ENCODE assay signal across 10 mouse cellular contexts in the genomic region with DNA sequence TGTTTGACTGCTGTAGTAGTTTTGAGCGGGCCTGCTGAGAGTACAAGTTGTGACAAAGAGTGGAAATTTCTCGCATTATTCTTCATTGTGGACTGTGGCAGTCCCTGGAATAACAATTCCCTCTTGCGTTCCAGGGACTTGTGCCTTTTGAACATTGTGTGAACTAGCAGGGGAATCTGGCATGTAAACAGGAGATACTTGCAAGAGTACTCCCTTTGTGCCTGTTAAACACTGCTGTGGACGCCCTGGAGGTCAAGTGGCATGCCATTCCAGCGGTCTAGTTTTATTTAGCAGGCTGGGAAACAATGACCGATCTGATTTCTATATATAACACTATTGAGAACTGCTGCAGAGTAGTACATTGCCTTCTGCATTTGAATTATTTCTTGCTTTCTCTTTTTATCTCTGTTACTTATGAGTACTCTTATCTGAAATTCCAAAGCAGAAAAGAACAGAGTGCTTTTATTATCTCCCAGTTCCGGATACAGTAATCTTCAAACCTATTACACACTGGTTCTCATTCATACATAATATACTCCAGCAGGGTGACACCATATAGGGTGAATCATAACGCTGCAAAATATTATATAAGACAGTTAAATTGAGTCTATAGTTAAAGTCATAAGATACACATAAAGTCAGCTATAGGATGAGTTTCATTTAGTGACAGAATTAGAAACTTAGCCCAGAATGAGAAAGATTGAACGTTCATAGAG. TPM values are rescaled to one million over a fixed set of nuclear protein-coding genes. Genes with fewer than 3 reads are reported as not detected.
DNase-seq lines count a peak whose midpoint lies in the region; ATAC-seq and TF ChIP-seq lines count a peak whose summit lies in the region.
"Had no signal": no experiment of that assay in that cellular context is flagged by ENCODE, and none has a peak within 500 bp of the region (broad histone marks: within the 10 kb centered on the region; RNA-seq: fewer than 3 reads in every experiment).

A gene (minus strand): TSS at position 350 of the 716 bp plus-strand sequence.

- 29% methylated on average over 9 of the region's 9 CpGs for WGBS in hindbrain, embryonic 10.5 days
- 26% methylated on average over 9 of the region's 9 CpGs for WGBS in hindbrain, embryonic 16.5 days
- 9% methylated on average over 9 of the region's 9 CpGs for WGBS in heart, adult 2 months
- 24% methylated on average over 9 of the region's 9 CpGs for WGBS in hindbrain, embryonic 15.5 days
- WGBS in midbrain, embryonic 15.5 days = 28% methylated on average over 9 of the region's 9 CpGs
- 48% methylated on average over 9 of the region's 9 CpGs for WGBS in kidney, embryonic 15.5 days

- no peak within 1 kb of the TSS for H3K4me3 ChIP-seq in hindbrain, embryonic 10.5 days
- H3K4me3 ChIP-seq in hindbrain, embryonic 16.5 days (ENCODE audit: low read length) = no peak within 1 kb of the TSS
- H3K4me3 ChIP-seq in heart, adult 2 months = peak within 1 kb of the TSS; percentile 46
- no peak within 1 kb of the TSS for H3K4me3 ChIP-seq in hindbrain, embryonic 15.5 days
- H3K4me3 ChIP-seq in midbrain, embryonic 15.5 days = no peak within 1 kb of the TSS
- no peak within 1 kb of the TSS for H3K4me3 ChIP-seq in kidney, embryonic 15.5 days (replicated peaks)
- H3K4me3 ChIP-seq: megakaryocyte, embryonic 14.5 days had no signal

- no peaks in the 10 kb centered on the region for H3K27me3 ChIP-seq in hindbrain, embryonic 10.5 days (ENCODE audit: insufficient read depth, poor library complexity, severe bottlenecking)
- no peaks in the 10 kb centered on the region for H3K27me3 ChIP-seq in hindbrain, embryonic 16.5 days (replicated peaks; ENCODE audit: control insufficient read depth, insufficient read depth, low read length)
- no peaks in the 10 kb centered on the region for H3K27me3 ChIP-seq in heart, adult 2 months (ENCODE audit: control insufficient read depth, insufficient read depth, low read length)
- no peaks in the 10 kb centered on the region for H3K27me3 ChIP-seq in hindbrain, embryonic 15.5 days
- no peaks in the 10 kb centered on the region for H3K27me3 ChIP-seq in midbrain, embryonic 15.5 days (replicated peaks)
- H3K27me3 ChIP-seq in kidney, embryonic 15.5 days = no peaks in the 10 kb centered on the region
- H3K27me3 ChIP-seq: megakaryocyte, embryonic 14.5 days had no signal

- peak; percentile 33 for DNase-seq in hindbrain, embryonic 10.5 days (ENCODE audit: low spot score)
- DNase-seq in heart, adult 2 months = peak; percentile 23 to 61
- no peak for DNase-seq in urinary bladder, postnatal 25 days (ENCODE audit: low spot score)
- no peak for DNase-seq in cerebellum, adult 8-10 months

- no peak for TF ChIP-seq EP300 in heart, adult 2 months (IDR thresholded peaks at IDR 0.05; ENCODE audit: insufficient read depth, low read depth, low read length)

- no peak within 1 kb of the TSS for H3K27ac ChIP-seq in hindbrain, embryonic 10.5 days
- H3K27ac ChIP-seq in hindbrain, embryonic 16.5 days (ENCODE audit: low read depth, low read length) = no peak within 1 kb of the TSS
- H3K27ac ChIP-seq in heart, adult 2 months = peak within 1 kb of the TSS; percentile 81
- H3K27ac ChIP-seq in hindbrain, embryonic 15.5 days (replicated peaks) = no peak within 1 kb of the TSS
- H3K27ac ChIP-seq in midbrain, embryonic 15.5 days = no peak within 1 kb of the TSS
- no peak within 1 kb of the TSS for H3K27ac ChIP-seq in kidney, embryonic 15.5 days

- no peak within 1 kb of the TSS for H3K4me2 ChIP-seq in hindbrain, embryonic 16.5 days (ENCODE audit: low read length)
- peak within 1 kb of the TSS; percentile 15; the same call in 1 of the 2 replicates for H3K4me2 ChIP-seq in hindbrain, embryonic 15.5 days
- 0 out of 2 replicates have a peak within 1 kb of the TSS, but pooled peaks have one; percentile 20 for H3K4me2 ChIP-seq in midbrain, embryonic 15.5 days
- no peak within 1 kb of the TSS for H3K4me2 ChIP-seq in kidney, embryonic 15.5 days

- H3K9me3 ChIP-seq in hindbrain, embryonic 10.5 days = no peaks in the 10 kb centered on the region
- H3K9me3 ChIP-seq in hindbrain, embryonic 16.5 days (ENCODE audit: control insufficient read depth, low read length) = no peaks in the 10 kb centered on the region
- H3K9me3 ChIP-seq in hindbrain, embryonic 15.5 days = no peaks in the 10 kb centered on the region
- no peaks in the 10 kb centered on the region for H3K9me3 ChIP-seq in midbrain, embryonic 15.5 days
- H3K9me3 ChIP-seq in kidney, embryonic 15.5 days (replicated peaks) = no peaks in the 10 kb centered on the region
- H3K9me3 ChIP-seq: megakaryocyte, embryonic 14.5 days had no signal

- H3K36me3 ChIP-seq in hindbrain, embryonic 10.5 days = no peaks in the 10 kb centered on the region
- H3K36me3 ChIP-seq in hindbrain, embryonic 16.5 days (ENCODE audit: control insufficient read depth, insufficient read depth, low read length) = no peaks in the 10 kb centered on the region
- H3K36me3 ChIP-seq in heart, adult 2 months (ENCODE audit: control insufficient read depth, insufficient read depth, low read length) = no peaks in the 10 kb centered on the region; the same call in 1 of the 2 replicates
- no peaks in the 10 kb centered on the region for H3K36me3 ChIP-seq in hindbrain, embryonic 15.5 days
- no peaks in the 10 kb centered on the region for H3K36me3 ChIP-seq in midbrain, embryonic 15.5 days (replicated peaks)
- no peaks in the 10 kb centered on the region for H3K36me3 ChIP-seq in kidney, embryonic 15.5 days

- no peak for ATAC-seq in hindbrain, embryonic 16.5 days
- no peak for ATAC-seq in hindbrain, embryonic 15.5 days (ENCODE audit: low FRiP score, low read depth)
- no peak for ATAC-seq in midbrain, embryonic 15.5 days (replicated peaks)
- no peak for ATAC-seq in kidney, embryonic 15.5 days (replicated peaks; ENCODE audit: low FRiP score)
- ATAC-seq: intestine, embryonic 16.5 days had no signal

- peaks cover 9% of the 10 kb centered on the region for H3K4me1 ChIP-seq in hindbrain, embryonic 10.5 days (replicated peaks)
- H3K4me1 ChIP-seq in hindbrain, embryonic 16.5 days (ENCODE audit: control insufficient read depth, insufficient read depth, low read depth, low read length) = peaks cover 3% of the 10 kb centered on the region; the same call in 1 of the 2 replicates
- H3K4me1 ChIP-seq in heart, adult 2 months (ENCODE audit: control insufficient read depth, insufficient read depth, low read length) = no peaks in the 10 kb centered on the region
- peaks cover 3% of the 10 kb centered on the region; the same call in 1 of the 2 replicates for H3K4me1 ChIP-seq in hindbrain, embryonic 15.5 days (replicated peaks)
- peaks cover 3% of the 10 kb centered on the region; the same call in 1 of the 2 replicates for H3K4me1 ChIP-seq in midbrain, embryonic 15.5 days
- no peaks in the 10 kb centered on the region for H3K4me1 ChIP-seq in kidney, embryonic 15.5 days
- H3K4me1 ChIP-seq: megakaryocyte, embryonic 14.5 days had no signal

- no peak for TF ChIP-seq POLR2A in heart, adult 2 months (IDR thresholded peaks at IDR 0.05; ENCODE audit: insufficient read depth, low read depth, low read length)

- no peak for TF ChIP-seq CTCF in heart, adult 2 months (IDR thresholded peaks at IDR 0.05)

- H3K9ac ChIP-seq in hindbrain, embryonic 16.5 days (ENCODE audit: low read depth, low read length) = no peak within 1 kb of the TSS
- peak within 1 kb of the TSS; percentile 71; the same call in 1 of the 2 replicates for H3K9ac ChIP-seq in heart, adult 2 months (ENCODE audit: low read depth, low read length)
- H3K9ac ChIP-seq in hindbrain, embryonic 15.5 days = no peak within 1 kb of the TSS
- no peak within 1 kb of the TSS for H3K9ac ChIP-seq in midbrain, embryonic 15.5 days
- no peak within 1 kb of the TSS for H3K9ac ChIP-seq in kidney, embryonic 15.5 days

- H3K79me2 ChIP-seq in heart, adult 2 months (replicated peaks; ENCODE audit: control insufficient read depth, insufficient read depth, low read length) = no peaks in the 10 kb centered on the region

- intact Hi-C loops in heart, adult 2 months (cut with DNase I) = loop anchor here (10.0 kb wide), 1 partner anchor 80 kb away; no protein-coding TSS in a partner anchor

RNA-seq across cellular contexts. Expression of the gene that starts here (rescaled TPM):
- polyA plus RNA-seq in hindbrain, embryonic 10.5 days (2016; fragmentation: Nextera tagmentation; extraction: Ambion mirVana) = 0.35 and 0.41 TPM in 2 replicates
- 0.29 and 0.41 TPM in 2 replicates for polyA plus RNA-seq in hindbrain, embryonic 16.5 days (2015; fragmentation: Nextera tagmentation; extraction: Ambion mirVana)
- total RNA-seq in heart, adult 2 months (2021) = 10 to 100 TPM; 70.7 to 92.3 TPM
- polyA plus RNA-seq in heart, adult 2 months (2012; rRNA removed) = 23.7 and 65.2 TPM in 2 replicates
- 0.29 and 0.41 TPM in 2 replicates for polyA plus RNA-seq in hindbrain, embryonic 15.5 days (2015; fragmentation: Nextera tagmentation; extraction: Ambion mirVana)
- 0.11 and 0.14 TPM in 2 replicates for polyA plus RNA-seq in midbrain, embryonic 15.5 days (2015; fragmentation: Nextera tagmentation; extraction: Ambion mirVana)
- 0.14 and 0.60 TPM in 2 replicates for polyA plus RNA-seq in kidney, embryonic 15.5 days (2015; fragmentation: Nextera tagmentation; extraction: Ambion mirVana)

Comparison
In these comparisons a context has a peak if more than half of its experiments do, and no peak if none do; other contexts are left out.
1. RNA of the gene that starts here (polyA plus RNA-seq): 23.7 to 65.2 TPM in heart, adult 2 months; 0.35 to 0.41 TPM in hindbrain, embryonic 10.5 days, 0.29 to 0.41 TPM in hindbrain, embryonic 16.5 days, 0.29 to 0.41 TPM in hindbrain, embryonic 15.5 days, 0.14 to 0.60 TPM in kidney, embryonic 15.5 days and 0.11 to 0.14 TPM in midbrain, embryonic 15.5 days; every median in the first group is over 10 times any median in the second.
2. H3K4me2 ChIP-seq: peak in hindbrain, embryonic 15.5 days (single experiment) and midbrain, embryonic 15.5 days (single experiment); none in hindbrain, embryonic 16.5 days (single experiment) and kidney, embryonic 15.5 days (single experiment).
3. Peak in DNase-seq in hindbrain, embryonic 10.5 days; RNA of the gene not detected or under 1 TPM.
4. DNase-seq: peak in heart, adult 2 months (2 of 2); none in urinary bladder, postnatal 25 days (single experiment) and cerebellum, adult 8-10 months (single experiment).